ENCODE assay signal across 22 mouse cellular contexts in the genomic region with DNA sequence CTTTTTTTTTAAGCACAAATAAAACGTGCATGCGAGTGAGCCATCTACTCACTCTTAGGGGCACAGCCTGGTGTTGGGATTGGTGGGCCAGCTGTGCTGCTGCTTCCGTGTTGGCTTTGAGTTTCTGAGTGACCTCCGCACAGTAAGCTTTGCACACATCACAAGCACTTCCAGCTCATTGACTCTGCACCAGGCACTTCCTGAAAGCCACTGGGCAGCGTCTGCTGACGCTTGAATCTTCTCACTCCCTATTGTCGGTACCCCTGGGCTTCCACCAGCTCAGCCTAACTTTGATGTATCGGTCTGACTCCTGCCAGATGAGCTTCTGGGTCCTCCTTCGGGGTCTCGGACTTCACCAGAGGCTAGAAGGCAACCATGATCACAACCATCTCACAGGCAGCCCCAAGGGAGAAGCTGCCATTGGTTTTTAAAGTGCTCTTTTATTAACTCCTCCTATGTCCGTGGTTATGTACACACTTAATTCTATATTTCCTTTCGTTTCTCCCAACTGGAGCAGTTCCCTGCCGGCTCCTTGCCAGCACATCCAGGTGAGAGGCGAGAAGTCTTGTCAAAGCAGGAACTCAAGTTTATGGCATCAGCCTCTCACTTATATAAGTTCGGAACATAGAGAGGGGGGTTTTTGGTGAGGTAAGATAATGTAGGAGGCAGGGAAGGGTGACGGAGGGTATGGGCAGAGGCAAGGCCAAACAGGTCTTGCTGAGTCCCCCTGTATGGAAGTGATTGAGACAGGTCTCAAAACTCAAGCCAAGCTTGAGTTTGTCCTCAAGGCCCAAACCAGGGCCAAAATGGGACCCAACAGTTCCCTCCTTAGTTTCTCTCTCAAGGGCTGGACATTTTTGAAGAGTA. TPM values are rescaled to one million over a fixed set of nuclear protein-coding genes. Genes with fewer than 3 reads are reported as not detected.
DNase-seq lines count a peak whose midpoint lies in the region; ATAC-seq and TF ChIP-seq lines count a peak whose summit lies in the region.
"Had no signal": no experiment of that assay in that cellular context is flagged by ENCODE, and none has a peak within 500 bp of the region (broad histone marks: within the 10 kb centered on the region; RNA-seq: fewer than 3 reads in every experiment).

No protein-coding gene starts in this region.

- TF ChIP-seq CTCF in G1E (IDR thresholded peaks at IDR 0.05; ENCODE audit: low read depth, low read length) = no peak
- TF ChIP-seq CTCF in lung, adult 2 months (IDR thresholded peaks at IDR 0.05; ENCODE audit: insufficient read depth, low read length) = no peak

- H3K4me3 ChIP-seq in G1E (ENCODE audit: low read depth, low read length) = no peak overlapping the region
- H3K4me3 ChIP-seq in lung, adult 2 months (replicated peaks; ENCODE audit: extremely low read depth, low read depth, low read length) = no peak overlapping the region
- H3K4me3 ChIP-seq: embryonic facial prominence, embryonic 15.5 days; erythroblast, embryonic 14.5 days; forebrain, embryonic 10.5 days; gastrocnemius, adult 2 months; heart, embryonic 13.5 days; hindbrain, embryonic 15.5 days had no signal

- H3K9me3 ChIP-seq in G1E (replicated peaks) = no peaks in the 10 kb centered on the region
- H3K9me3 ChIP-seq: embryonic facial prominence, embryonic 15.5 days; forebrain, embryonic 10.5 days; heart, embryonic 13.5 days; hindbrain, embryonic 15.5 days had no signal

- 0 out of 2 replicates have a peak, but pooled peaks cover 2% of the 10 kb centered on the region for H3K4me1 ChIP-seq in G1E (ENCODE audit: insufficient read depth, low read depth, low read length)
- no peaks in the 10 kb centered on the region for H3K4me1 ChIP-seq in lung, adult 2 months (ENCODE audit: control insufficient read depth, insufficient read depth, low read length)
- H3K4me1 ChIP-seq: embryonic facial prominence, embryonic 15.5 days; forebrain, embryonic 10.5 days; hindbrain, embryonic 15.5 days had no signal

- peaks cover 64% of the 10 kb centered on the region for H3K36me3 ChIP-seq in G1E (replicated peaks)

- DNase-seq in G1E (ENCODE audit: low spot score) = no peak
- peak; percentile 8 for DNase-seq in lung, adult 2 months
- DNase-seq in lung, postnatal 14 days = peak; percentile 8
- DNase-seq in cerebellum, adult 11-12 months = no peak
- no peak for DNase-seq in kidney, postnatal 4 days
- DNase-seq: adrenal gland, postnatal 14 days; cerebellum, adult 2 months; cerebellum, postnatal 14 days; embryo, embryonic 11 days; gastrocnemius, adult 2 months; gastrocnemius, postnatal 25 days; heart, adult 18-20 months; heart, postnatal 36 days had no signal

- WGBS in lung, adult 2 months = 66% methylated on average over 16 of the region's 16 CpGs

- no peak for TF ChIP-seq POLR2A in lung, adult 2 months (IDR thresholded peaks at IDR 0.05; ENCODE audit: borderline replicate concordance, extremely low read depth, low read depth, low read length)

- H3K27me3 ChIP-seq in G1E (ENCODE audit: insufficient read depth, low read length) = no peaks in the 10 kb centered on the region
- H3K27me3 ChIP-seq: embryonic facial prominence, embryonic 15.5 days; heart, embryonic 13.5 days; hindbrain, embryonic 15.5 days; Patski had no signal

- ATAC-seq in G1E (ENCODE audit: extremely low read depth, insufficient number of reproducible peaks, low FRiP score, poor library complexity, severe bottlenecking) = 0 out of 2 replicates have a peak, but pooled peaks have one; percentile 22
- ATAC-seq in megakaryocyte progenitor cell, adult 5-6 weeks (replicated peaks; ENCODE audit: poor library complexity) = no peak
- ATAC-seq: activated CD4-positive, CD25-positive, alpha-beta regulatory T cell, adult 4 months; forebrain, embryonic 14.5 days; Patski had no signal

RNA-seq across cellular contexts. Expression of a gene that starts 32.6 kb away (rescaled TPM):
- total RNA-seq in G1E (2014; fragmentation: Nextera tagmentation) (91.5 and 91.8 TPM in 2 replicates), G1E (2017) (134 and 141 TPM in 2 replicates)
- 25.0 and 27.6 TPM in 2 replicates for polyA plus RNA-seq in G1E (2012)
- 2.7 and 4.1 TPM in 2 replicates for polyA plus RNA-seq in lung, adult 2 months (2012; rRNA removed)
- 35.5 and 37.5 TPM in 2 replicates for total RNA-seq in megakaryocyte progenitor cell, adult 5-6 weeks (2015)
- total RNA-seq in megakaryocyte progenitor cell, adult 5-6 weeks (2017) = 46.5 and 61.3 TPM in 2 replicates

RNA-seq across cellular contexts. Expression of a gene that starts 50.3 kb away (rescaled TPM):
- total RNA-seq in G1E (2014; fragmentation: Nextera tagmentation) (72.5 and 75.6 TPM in 2 replicates), G1E (2017) (81.8 and 98.8 TPM in 2 replicates)
- 3.7 and 5.6 TPM in 2 replicates for polyA plus RNA-seq in G1E (2012)
- 3.3 and 6.3 TPM in 2 replicates for polyA plus RNA-seq in lung, adult 2 months (2012; rRNA removed)
- 22.0 and 22.5 TPM in 2 replicates for total RNA-seq in megakaryocyte progenitor cell, adult 5-6 weeks (2015)
- total RNA-seq in megakaryocyte progenitor cell, adult 5-6 weeks (2017) = 49.8 and 56.1 TPM in 2 replicates

Comparison
In these comparisons a context has a peak if more than half of its experiments do, and no peak if none do; other contexts are left out.
1. DNase-seq: peak in lung, adult 2 months (single experiment) and lung, postnatal 14 days (single experiment); none in G1E (single experiment), cerebellum, adult 11-12 months (single experiment) and kidney, postnatal 4 days (0 of 2).